Mouse (Mus musculus) fat pad, adult 2 months (tissue): ENCODE data around the gene Tmsb10.

Experiments used
- DNase-seq: peaks from one replicate; pipeline ENCODE4 v3.0.0-alpha.2; 2011; ENCODE audit warnings: low read depth, low spot score; ENCODE audit errors: extremely low read depth

Tmsb10 gene

GRCm38 (mm10) chr6:72956199-72957092 lies 2.1 kb downstream of the Tmsb10 start:
- DNase-seq: no peak

GRCm38 (mm10) chr6:72955517-72956198 lies 2.9 kb downstream of the Tmsb10 start:
- DNase-seq: no peak

- no peak for DNase-seq
Observed at GRCm38 (mm10) chr6:72954786-72955185, 3.8 kb downstream of the Tmsb10 start.

GRCm38 (mm10) chr6:72952967-72953366 lies 5.6 kb downstream of the Tmsb10 start:
- DNase-seq: no peak

GRCm38 (mm10) chr6:72952221-72952620 lies 6.3 kb downstream of the Tmsb10 start:
- no peak for DNase-seq

DNA sequence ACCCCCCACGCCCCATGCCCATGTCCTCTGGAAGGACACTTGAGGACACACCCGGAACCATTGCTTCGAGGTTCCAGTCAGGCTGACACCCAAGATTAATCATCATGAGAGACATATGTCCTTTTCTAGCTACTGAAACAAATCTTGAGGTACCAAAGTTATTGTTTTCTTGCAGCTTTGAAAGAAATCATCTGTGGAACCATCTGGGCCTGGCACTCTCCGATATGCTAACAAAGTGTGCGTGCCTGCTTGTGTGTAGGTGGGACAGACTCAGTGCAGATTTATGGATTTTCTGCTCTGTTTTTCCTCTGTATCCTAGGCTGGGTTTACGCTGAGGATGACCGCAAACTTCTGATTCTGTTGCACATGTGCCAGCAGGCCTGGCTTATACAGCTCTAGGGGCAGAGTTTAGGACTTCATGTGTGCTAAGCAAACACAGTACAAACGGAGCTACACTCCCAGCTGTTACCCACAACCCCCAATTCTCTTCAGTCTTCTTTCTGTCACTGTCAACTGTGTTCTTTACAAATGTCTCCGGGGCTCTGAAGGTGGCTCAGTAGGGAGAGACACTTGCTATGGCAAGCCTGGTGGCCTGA lies 9.3 kb downstream of the Tmsb10 start:
- no peak for DNase-seq

DNA sequence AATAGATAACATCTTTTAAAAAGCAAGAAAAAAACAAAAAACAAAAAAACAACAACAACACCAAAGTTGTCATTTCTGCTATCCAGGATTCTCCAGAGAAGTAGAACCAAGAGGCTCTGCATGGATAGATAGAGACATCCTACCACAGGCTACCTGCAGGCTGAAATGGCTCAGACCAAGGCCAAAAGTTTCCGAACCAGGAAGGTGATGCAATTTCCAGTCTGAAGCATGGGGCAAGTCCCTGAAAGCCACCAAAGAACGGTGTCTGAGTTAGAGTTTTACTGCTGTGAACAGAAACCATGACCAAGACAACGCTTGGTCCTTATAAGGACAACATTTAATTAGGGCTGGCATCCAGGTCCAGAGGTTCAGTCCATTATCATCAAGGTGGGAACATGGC lies 10.2 kb downstream of the Tmsb10 start:
- DNase-seq: no peak

DNA sequence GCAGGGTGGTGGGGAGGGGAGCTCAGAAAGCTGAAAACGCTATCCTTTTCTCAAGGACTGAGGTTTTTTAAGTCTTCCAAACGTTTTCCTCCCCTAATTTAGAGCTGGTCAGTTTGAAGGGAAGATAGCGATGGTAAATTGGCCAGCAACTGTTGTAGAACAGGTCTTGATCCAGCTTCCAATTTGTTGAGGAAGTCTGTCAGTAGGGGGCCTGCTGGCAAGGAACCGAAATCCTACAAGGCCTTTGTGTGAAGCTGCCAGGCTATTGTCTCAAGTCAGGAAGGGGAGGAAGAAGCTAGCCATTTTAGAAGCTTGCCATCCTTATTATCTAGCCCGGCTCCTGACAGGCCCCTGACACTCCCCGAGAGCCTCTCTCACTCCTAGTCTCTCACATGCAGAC lies 10.6 kb downstream of the Tmsb10 start:
- DNase-seq: no peak

- no peak for DNase-seq
Observed at GRCm38 (mm10) chr6:72940493-72940892, 18.1 kb downstream of the Tmsb10 start.

DNA sequence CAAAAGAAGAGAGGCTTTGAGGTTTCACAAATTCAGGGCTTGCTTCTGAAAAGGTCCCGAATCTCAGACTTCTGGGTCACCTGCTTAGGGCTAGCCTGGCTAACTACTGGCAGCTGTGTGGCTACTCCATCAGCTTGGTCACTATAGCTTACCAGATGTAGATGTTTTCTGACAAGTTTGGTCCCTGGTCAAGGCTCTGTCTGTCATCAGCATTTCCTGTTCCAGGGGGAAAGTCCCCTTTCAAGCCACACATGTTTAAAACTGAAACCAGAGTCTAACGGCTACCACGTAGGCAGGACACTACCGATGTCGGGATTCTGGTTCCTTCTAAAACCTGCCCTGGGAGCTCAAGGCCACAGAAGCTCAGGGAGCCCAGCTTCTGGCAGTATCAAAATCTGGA lies 20.7 kb downstream of the Tmsb10 start:
- DNase-seq: no peak

GRCm38 (mm10) chr6:72937430-72937829 lies 21.1 kb downstream of the Tmsb10 start:
- no peak for DNase-seq

GRCm38 (mm10) chr6:72932955-72933354 lies 25.6 kb downstream of the Tmsb10 start:
- no peak for DNase-seq

DNA sequence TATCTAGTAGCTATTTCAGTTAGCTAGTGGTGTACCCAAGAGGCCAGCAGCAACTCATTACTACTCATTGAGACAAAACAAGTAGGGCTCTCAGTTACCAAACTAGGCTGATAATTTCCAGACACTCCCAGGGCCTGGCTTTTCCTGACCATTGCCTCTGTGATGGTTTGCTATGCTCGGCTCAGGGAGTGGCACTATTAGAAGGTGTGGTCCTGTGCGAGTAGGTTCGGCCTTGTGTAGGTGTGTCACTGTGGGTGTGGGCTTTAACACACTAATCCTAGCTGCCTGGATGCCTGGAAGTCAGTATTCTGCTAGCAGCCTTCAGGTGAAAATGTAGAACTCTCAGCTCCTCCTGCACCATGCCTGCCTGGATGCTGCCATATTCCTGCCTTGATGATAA lies 27.0 kb downstream of the Tmsb10 start:
- no peak for DNase-seq

GRCm38 (mm10) chr6:72929795-72930398 lies 28.7 kb downstream of the Tmsb10 start:
- peak; percentile 65 for DNase-seq

DNA sequence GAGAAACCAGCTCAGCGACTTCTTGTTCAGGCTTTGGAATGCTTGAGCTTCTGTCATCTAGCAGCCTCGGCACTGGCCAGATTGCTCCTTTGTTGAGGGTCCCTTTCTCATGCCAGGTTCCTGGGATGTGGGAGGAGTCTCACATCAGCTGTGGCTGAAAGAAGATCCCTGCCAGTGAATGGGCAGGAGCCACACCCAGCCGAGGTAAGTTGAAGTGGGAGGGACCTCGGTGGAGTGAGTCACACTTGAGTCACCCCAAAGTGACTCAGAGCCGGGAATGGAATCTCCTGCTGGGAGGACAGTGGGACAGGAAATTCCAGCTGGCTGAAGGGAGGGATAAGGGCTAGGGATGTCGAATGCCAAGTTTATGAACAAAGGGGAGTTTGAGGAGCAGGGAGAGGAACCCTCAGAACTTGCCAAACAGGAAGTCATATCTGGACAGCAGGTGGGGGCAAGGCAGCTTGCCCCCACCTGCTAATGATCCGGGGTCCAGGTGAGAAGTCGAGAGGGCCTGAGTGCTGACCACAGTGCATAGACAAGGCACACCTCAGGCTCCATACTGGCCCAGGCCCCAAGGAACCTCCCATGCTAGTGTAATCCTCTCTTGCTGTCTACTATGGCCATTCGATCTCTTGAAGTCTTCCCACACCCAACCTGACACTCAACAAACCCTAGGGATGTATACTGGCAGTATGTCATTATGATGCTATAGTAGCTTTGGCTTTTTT lies 31.6 kb downstream of the Tmsb10 start:
- DNase-seq: peak; percentile 51

- peak; percentile 95 for DNase-seq
Observed at GRCm38 (mm10) chr6:72926031-72926430, 32.5 kb downstream of the Tmsb10 start.

DNA sequence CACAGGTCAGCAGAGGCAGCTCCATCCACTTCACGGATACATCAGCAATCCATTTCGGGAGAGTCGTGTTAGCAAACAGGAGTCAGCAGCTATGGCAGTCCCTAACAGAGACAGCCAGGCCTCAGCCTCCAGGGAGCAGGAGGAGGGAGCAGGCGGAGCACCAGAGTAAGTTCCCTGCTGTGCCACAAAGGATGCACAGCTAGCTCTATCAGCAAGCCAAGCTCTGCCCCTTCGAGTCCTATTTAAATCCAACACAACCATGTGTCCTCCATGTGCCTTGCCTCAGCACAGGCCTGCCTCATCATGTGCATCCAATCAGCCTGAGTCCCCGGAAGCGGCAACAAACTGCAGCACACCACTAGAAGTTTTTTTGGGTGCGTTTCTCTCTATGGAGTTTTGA lies 35.2 kb downstream of the Tmsb10 start:
- DNase-seq: no peak

- no peak for DNase-seq
Observed at GRCm38 (mm10) chr6:72921081-72921480, 37.5 kb downstream of the Tmsb10 start.

DNA sequence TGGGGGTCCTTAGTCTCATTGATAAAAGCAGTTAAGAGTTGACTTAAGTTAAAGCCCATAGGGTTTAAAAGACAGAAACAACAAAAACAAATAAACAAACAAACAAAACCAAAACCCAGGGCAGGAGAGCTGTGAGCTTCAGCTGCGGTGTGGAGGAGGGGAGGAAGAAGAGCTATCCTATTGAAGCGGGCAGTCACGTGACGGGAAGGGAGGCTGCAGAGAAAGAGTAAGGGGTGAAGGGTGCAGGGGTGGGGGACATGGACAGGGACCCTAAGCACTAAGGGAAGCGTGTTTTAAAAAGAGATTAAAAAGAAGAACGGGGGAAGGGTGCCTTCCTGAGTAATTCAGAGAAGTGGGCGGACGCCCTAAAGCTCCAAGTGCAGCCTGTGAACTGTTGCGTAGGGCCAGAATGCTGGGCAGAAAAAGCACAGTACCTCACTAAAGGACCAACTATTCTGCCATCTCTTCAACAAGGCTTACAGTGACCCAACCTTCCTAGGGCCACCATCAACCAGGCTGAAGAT lies 40.0 kb downstream of the Tmsb10 start:
- no peak for DNase-seq

DNA sequence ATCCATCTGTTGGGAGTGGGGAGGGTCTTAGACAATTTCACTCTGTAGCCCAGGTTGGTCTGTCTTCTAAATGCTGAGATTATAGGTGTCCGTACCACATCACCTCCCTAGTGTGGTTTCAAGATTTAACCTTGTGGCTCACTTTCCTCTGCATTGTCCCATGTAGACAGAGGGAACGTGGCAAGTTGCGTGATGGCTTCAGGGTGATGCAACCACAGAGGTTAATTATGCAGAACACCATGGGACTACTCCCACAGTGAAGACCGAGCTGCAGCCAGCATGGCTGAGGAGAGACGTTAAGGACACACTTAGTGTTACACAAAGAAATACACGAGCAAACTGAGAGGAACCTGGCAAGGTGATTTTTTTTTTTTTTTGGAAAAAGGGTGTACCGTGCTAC lies 42.2 kb downstream of the Tmsb10 start:
- no peak for DNase-seq
